Mouse (Mus musculus) megakaryocyte progenitor cell, adult 5-6 weeks (primary cell): ENCODE measurements at regions not wholly inside any gene's neighbourhood (a gene's known extent, or its start where the extent isn't known, plus 50 kb on each side); places are given as distances from the start of the nearest gene placed in this dataset.

Experiments used
- ATAC-seq: replicated peaks from 2 replicates; pipeline ENCODE4 v1.8.0; 2016; ENCODE audit warnings: mild to moderate bottlenecking, moderate TSS enrichment, inconsistent platforms; ENCODE audit not compliant: poor library complexity

DNA sequence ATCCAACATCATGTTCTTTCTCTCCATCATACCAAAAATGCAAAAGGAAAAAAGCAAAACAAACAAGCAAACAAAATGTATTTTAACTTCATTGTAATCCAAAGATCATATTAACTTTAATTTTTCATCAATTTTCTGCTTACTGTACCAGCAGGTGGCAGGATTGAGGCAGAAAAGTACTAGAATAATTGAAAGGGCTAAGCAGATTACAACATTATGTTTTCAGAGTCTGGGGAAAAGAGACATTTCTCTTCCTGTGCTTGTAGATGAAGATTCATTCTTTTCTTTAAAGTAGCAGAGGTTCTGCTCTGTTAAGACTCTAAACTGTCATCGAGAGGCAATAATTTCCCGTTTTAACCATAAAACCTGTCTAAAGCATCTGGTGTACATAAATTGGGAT, 394.7 kb upstream of the Slitrk6 start:
- ATAC-seq = 0 out of 2 replicates have a peak, but pooled peaks have one; percentile 31

DNA sequence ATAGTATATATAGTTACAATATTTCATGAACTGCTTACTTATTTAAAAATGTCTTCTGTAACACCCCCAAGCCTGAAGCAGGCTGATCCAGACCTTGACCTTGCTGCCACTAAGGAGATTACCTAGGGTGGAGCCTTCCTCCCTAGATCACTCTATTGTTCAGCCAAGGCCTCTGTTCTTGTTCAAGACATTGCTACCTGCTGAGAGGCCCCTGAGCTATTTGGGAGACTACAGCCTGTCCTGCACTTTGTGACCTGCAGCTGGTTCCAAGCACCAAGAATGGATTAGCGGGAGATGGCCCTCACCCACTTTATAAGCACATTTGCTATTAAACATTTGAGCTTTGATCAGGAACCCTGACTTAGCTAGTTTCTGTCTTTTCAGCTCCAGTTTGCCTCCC, 361.7 kb upstream of the Slitrk6 start:
- no peak for ATAC-seq

DNA sequence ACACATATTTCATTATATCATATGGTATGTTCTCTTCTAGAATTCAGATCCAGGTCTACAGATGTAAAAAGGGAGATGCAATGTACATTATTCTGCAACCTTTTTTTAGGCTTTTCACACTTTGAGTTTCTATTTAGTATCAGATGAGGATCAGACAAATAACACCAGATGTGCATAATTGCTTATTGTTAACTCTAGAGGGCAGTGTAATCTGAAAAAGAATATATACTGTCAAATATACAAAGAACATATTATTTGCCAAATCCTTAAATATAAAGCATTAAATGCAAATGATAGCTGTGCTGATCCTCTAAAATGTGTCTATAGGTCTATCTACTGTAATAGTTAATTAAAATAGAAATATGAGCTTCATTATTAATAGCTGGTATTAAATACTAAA, 348.6 kb upstream of the Slitrk6 start:
- ATAC-seq = no peak

DNA sequence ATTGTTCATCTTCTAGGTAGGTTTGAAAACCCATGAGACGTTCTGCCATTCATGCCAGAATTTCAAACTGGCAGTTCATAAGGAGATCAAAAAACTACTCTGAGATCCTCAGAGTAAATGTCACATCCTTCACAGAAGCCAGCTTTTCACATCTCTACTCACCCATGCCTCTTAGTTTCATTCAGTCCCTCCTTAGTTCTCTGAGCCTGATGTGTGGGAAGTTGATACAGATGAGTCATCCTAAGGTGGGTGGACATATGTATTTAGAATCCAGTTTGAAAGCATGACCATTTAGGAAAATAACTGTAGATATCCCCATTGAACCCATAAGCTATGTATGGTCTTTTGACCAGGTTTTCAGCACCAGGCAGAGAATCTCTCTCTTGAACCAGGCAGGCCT, 345.3 kb upstream of the Slitrk6 start:
- no peak for ATAC-seq

DNA sequence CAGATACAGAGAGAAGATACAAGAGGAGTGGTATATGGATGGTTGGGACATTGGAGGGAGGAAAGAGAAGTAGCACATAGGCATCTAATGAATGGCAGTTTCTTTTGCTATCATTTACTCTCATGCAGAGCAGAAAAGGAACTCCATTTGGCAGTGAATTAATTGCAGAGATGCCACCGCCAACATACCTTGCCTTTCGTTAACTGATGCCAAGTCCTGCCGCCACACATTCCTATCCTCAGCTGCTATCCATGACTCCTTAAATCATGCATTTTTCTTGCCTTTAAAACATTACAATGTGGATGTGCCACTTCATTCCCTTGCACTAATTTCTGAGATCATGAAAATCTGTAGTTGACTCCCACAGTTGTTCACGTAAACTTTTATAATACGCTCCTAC, 341.3 kb upstream of the Slitrk6 start:
- ATAC-seq = no peak

DNA sequence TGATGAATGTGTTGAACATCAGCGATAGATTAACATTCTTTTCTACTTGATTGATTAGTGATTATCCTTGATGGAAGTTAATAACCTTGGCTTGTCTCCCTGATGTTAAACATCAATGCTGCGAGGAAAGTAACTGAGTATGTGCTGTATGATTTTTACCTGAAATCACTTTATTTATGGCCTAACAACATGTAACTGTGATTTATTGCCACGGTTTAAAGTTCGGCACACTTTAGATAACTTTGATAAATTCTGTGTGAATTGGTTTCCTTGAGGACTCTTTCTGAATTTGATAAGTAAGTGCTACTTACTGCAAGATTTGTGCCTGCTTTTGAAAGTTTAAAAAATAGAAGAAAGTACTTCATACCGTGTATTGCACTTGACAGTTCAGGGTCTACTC, 319.6 kb upstream of the Slitrk6 start:
- no peak for ATAC-seq

DNA sequence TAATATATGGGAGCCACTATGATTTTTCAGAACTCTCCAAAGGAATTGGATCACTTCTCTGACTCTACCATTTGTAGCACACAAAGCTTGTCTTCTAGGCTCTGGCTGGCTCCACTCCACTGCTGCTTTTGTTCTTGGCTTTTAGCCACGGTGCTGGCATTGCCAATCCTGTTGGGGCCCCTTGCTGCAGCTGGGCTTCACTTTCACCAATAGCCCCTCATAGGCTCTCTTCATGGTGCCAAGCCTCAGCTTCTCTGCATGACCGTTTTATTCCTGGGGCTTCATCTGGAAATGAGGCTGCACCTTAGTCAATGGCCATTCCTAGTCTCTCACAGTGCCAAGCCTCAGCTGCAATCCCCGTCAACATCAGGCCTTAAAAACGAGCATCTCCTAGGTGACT, 318.6 kb upstream of the Slitrk6 start:
- no peak for ATAC-seq
